Mouse (Mus musculus) heart, embryonic 12.5 days (tissue): ENCODE results near the gene Ikbke. TPM values are rescaled to one million over a fixed set of nuclear protein-coding genes. Genes with fewer than 3 reads are reported as not detected.

Experiments used
- ATAC-seq: fragments of 200-750 bp; cut with Nextera tagmentation; 2 replicates; pipeline ENCODE4 v1.8.0; 2017; ENCODE audit warnings: moderate TSS enrichment, moderate library complexity; ENCODE audit not compliant: insufficient number of reproducible peaks, low FRiP score
- H3K27ac ChIP-seq: fragments of 300-500 bp; sonication (generic); 2 replicates; pipeline ENCODE4 v1.5.1; 2016; ENCODE audit warnings: mild to moderate bottlenecking, moderate library complexity; ENCODE audit not compliant: poor library complexity, severe bottlenecking
- H3K27me3 ChIP-seq: fragments of 300-500 bp; sonication (generic); replicated peaks from 2 replicates; pipeline ENCODE4 v1.6.1; 2016; ENCODE audit warnings: mild to moderate bottlenecking, moderate library complexity
- H3K36me3 ChIP-seq: fragments of 300-500 bp; sonication (generic); 2 replicates; pipeline ENCODE4 v1.6.1; 2016; ENCODE audit warnings: mild to moderate bottlenecking, moderate library complexity
- H3K4me1 ChIP-seq: fragments of 300-500 bp; sonication (generic); replicated peaks from 2 replicates; pipeline ENCODE4 v1.6.1; 2016; ENCODE audit warnings: mild to moderate bottlenecking
- H3K4me2 ChIP-seq: fragments of 300-500 bp; sonication (generic); 2 replicates; pipeline ENCODE4 v1.6.1; 2016; ENCODE audit warnings: mild to moderate bottlenecking, moderate library complexity
- H3K4me3 ChIP-seq: fragments of 300-500 bp; sonication (generic); 2 replicates; pipeline ENCODE4 v1.5.1; 2016; ENCODE audit warnings: mild to moderate bottlenecking
- H3K9ac ChIP-seq: fragments of 300-500 bp; sonication (generic); 2 replicates; pipeline ENCODE4 v1.6.1; 2016; ENCODE audit warnings: mild to moderate bottlenecking, moderate library complexity
- H3K9me3 ChIP-seq: fragments of 300-500 bp; sonication (generic); replicated peaks from 2 replicates; pipeline ENCODE4 v1.6.1; 2016; ENCODE audit warnings: mild to moderate bottlenecking, moderate library complexity
- WGBS: fragments of 180-500 bp; shearing (Covaris S2); methylation state at CpG from one replicate; pipeline ENCODE4 v1.1.7; 2016; 5-methylcytosine and 5-hydroxymethylcytosine counted together
- polyA plus RNA-seq: library from polyadenylated mRNA; unstranded; fragments of >200 nt; fragmentation: Nextera tagmentation; extraction: Ambion mirVana; gene quantifications from 2 replicates; pipeline ENCODE4 v1.2.1, GENCODE M21; 2016

Gene Ikbke
- polyA plus RNA-seq, 1 experiment from 2014 or later: 3.4 TPM

- Histone ChIP-seq H3K4me3 (no peak overlapping the region), H3K4me1 (peaks cover 60% of the 10 kb centered on the region), H3K27me3 (peaks cover 10% of the 10 kb centered on the region; the same call in 1 of the 2 replicates), H3K4me2 (no peak overlapping the region), H3K36me3 (no peaks in the 10 kb centered on the region), H3K27ac (no peak overlapping the region), H3K9ac (no peak overlapping the region), H3K9me3 (no peaks in the 10 kb centered on the region)
- peak; percentile 64; the same call in 1 of the 2 replicates for ATAC-seq
- 58% methylated on average over 8 of the region's 8 CpGs for whole genome bisulfite sequencing
Observed at GRCm38 (mm10) chr1:131238931-131239381, 40.5 kb downstream of the Ikbke start.

DNA sequence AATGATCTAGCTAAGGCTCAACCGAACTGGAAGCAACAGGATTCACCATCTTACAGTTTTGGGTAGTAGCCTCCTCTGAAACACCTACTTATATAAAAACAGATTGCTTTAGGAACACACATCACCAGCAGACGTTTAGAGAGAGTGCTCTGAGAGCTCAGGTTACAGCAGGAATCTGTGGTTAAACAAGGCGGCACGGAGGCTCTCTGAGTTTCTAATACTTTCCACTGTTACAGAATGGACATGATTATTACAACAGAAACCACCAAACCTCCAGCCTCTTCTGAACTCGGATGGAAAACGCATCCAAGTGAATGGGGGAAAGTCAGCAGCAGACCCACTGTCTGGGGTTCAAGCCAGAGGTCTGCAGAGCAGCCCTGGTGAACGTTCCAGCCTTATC is 43.3 kb downstream of the Ikbke start:
- Histone ChIP-seq H3K27ac (no peak overlapping the region), H3K9ac (no peak overlapping the region), H3K9me3 (no peaks in the 10 kb centered on the region), H3K27me3 (no peaks in the 10 kb centered on the region), H3K4me1 (peaks cover 69% of the 10 kb centered on the region), H3K36me3 (no peaks in the 10 kb centered on the region), H3K4me3 (no peak overlapping the region), H3K4me2 (no peak overlapping the region)
- no peak for ATAC-seq
- WGBS: 41% methylated on average over 7 of the region's 7 CpGs

DNA sequence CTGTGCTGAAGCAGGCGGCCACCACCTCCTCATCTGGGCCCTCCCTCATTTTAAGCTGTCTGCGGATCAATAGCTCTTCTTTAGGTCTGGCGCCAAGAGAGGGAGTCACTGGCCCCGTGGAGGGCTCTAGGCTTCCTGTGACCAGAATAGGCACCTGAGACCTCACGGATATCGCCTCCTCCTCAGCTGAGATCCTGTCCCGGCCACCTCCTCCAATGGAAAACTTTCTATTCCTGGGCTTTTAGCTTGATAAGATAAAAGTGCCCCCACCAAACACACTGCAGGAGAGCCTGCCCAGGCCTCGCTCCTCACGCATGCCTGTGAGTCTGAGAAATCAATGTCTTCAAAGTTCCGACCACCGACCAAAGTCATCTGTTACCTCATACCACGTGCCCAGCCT is 45.9 kb downstream of the Ikbke start:
- Histone ChIP-seq H3K9me3 (no peaks in the 10 kb centered on the region), H3K36me3 (no peaks in the 10 kb centered on the region), H3K9ac (peak overlapping the region; percentile 70), H3K4me3 (peak overlapping the region; percentile 42), H3K4me2 (peak overlapping the region; percentile 68), H3K4me1 (peaks cover 72% of the 10 kb centered on the region), H3K27ac (peak overlapping the region; percentile 89), H3K27me3 (no peaks in the 10 kb centered on the region)
- peak; percentile 56 for ATAC-seq
- WGBS: 9% methylated on average over 12 of the region's 12 CpGs

- Histone ChIP-seq H3K27ac (peak overlapping the region; percentile 77), H3K9ac (peak overlapping the region; percentile 11; the same call in 1 of the 2 replicates), H3K36me3 (0 out of 2 replicates have a peak, but pooled peaks cover 4% of the 10 kb centered on the region), H3K4me3 (peak overlapping the region; percentile 13; the same call in 1 of the 2 replicates), H3K27me3 (no peaks in the 10 kb centered on the region), H3K4me1 (peaks cover 54% of the 10 kb centered on the region), H3K9me3 (no peaks in the 10 kb centered on the region), H3K4me2 (peak overlapping the region; percentile 57)
- no peak for ATAC-seq
- 40% methylated on average over 5 of the region's 5 CpGs for WGBS
Observed at GRCm38 (mm10) chr1:131228659-131229058, 50.7 kb downstream of the Ikbke start.

DNA sequence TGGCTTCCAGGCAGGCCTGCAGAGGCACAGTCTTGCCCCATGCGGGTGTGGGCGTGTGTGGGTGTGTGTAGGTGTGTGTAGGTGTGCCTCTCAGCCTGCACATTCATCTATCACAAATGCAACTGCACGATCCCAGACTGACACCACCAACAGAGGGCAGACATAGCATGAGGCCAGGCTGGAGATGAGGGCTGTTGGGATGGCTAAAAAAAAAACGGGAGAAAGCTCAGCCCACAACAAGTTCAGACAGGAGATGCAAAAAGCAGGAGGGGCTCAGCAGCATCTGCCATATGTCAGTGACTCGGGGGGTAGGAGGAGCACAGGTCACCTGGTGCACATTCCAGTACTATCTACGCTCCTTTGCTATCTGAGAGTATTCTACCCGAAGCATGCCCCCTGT is 51.2 kb downstream of the Ikbke start:
- Histone ChIP-seq H3K9ac (peak overlapping the region; percentile 11; the same call in 1 of the 2 replicates), H3K36me3 (0 out of 2 replicates have a peak, but pooled peaks cover 4% of the 10 kb centered on the region), H3K9me3 (no peaks in the 10 kb centered on the region), H3K27ac (peak overlapping the region; percentile 77), H3K27me3 (no peaks in the 10 kb centered on the region), H3K4me1 (peaks cover 50% of the 10 kb centered on the region), H3K4me3 (peak overlapping the region; percentile 13; the same call in 1 of the 2 replicates), H3K4me2 (peak overlapping the region; percentile 57)
- ATAC-seq: peak; percentile 62; the same call in 1 of the 2 replicates
- 29% methylated on average over 7 of the region's 7 CpGs for WGBS

- H3K9ac ChIP-seq: no peak overlapping the region
- no peak for ATAC-seq
- H3K4me2 ChIP-seq: no peak overlapping the region
- H3K9me3 ChIP-seq: no peaks in the 10 kb centered on the region
- no peak overlapping the region for H3K4me3 ChIP-seq
- 72% methylated on average over 12 of the region's 12 CpGs for WGBS
- peaks cover 25% of the 10 kb centered on the region for H3K4me1 ChIP-seq
- H3K27me3 ChIP-seq: no peaks in the 10 kb centered on the region
- no peak overlapping the region for H3K27ac ChIP-seq
- H3K36me3 ChIP-seq: 0 out of 2 replicates have a peak, but pooled peaks cover 4% of the 10 kb centered on the region
Observed at GRCm38 (mm10) chr1:131224848-131225471, 54.4 kb downstream of the Ikbke start.

- no peak overlapping the region for H3K27ac ChIP-seq
Observed at GRCm38 (mm10) chr1:131223345-131223744, 56.1 kb downstream of the Ikbke start.

GRCm38 (mm10) chr1:131221822-131222590 is 57.4 kb downstream of the Ikbke start:
- H3K27ac ChIP-seq: no peak overlapping the region
- whole genome bisulfite sequencing: 75% methylated on average over 13 of the region's 13 CpGs
- no peaks in the 10 kb centered on the region for H3K27me3 ChIP-seq
- no peak for ATAC-seq
- H3K4me2 ChIP-seq: no peak overlapping the region
- H3K4me1 ChIP-seq: no peaks in the 10 kb centered on the region
- H3K9me3 ChIP-seq: no peaks in the 10 kb centered on the region
- H3K36me3 ChIP-seq: peaks cover 11% of the 10 kb centered on the region; the same call in 1 of the 2 replicates
- H3K9ac ChIP-seq: no peak overlapping the region
- H3K4me3 ChIP-seq: no peak overlapping the region

More at GRCm38 (mm10) chr1:131223345-131223744, 56.1 kb downstream of the Ikbke start:
- Histone ChIP-seq H3K36me3 (0 out of 2 replicates have a peak, but pooled peaks cover 4% of the 10 kb centered on the region), H3K4me1 (peaks cover 11% of the 10 kb centered on the region), H3K27me3 (no peaks in the 10 kb centered on the region), H3K4me3 (no peak overlapping the region), H3K9me3 (no peaks in the 10 kb centered on the region), H3K4me2 (no peak overlapping the region), H3K9ac (no peak overlapping the region)
- 85% methylated on average over 2 of the region's 2 CpGs for WGBS
- ATAC-seq: no peak

GRCm38 (mm10) chr1:131218933-131219332 is 60.5 kb downstream of the Ikbke start:
- WGBS: 81% methylated on average over 11 of the region's 11 CpGs
- Histone ChIP-seq H3K4me1 (peaks cover 7% of the 10 kb centered on the region), H3K4me3 (no peak overlapping the region), H3K4me2 (no peak overlapping the region), H3K9me3 (no peaks in the 10 kb centered on the region), H3K9ac (no peak overlapping the region), H3K27ac (no peak overlapping the region), H3K36me3 (peaks cover 9% of the 10 kb centered on the region; the same call in 1 of the 2 replicates), H3K27me3 (no peaks in the 10 kb centered on the region)
- no peak for ATAC-seq

DNA sequence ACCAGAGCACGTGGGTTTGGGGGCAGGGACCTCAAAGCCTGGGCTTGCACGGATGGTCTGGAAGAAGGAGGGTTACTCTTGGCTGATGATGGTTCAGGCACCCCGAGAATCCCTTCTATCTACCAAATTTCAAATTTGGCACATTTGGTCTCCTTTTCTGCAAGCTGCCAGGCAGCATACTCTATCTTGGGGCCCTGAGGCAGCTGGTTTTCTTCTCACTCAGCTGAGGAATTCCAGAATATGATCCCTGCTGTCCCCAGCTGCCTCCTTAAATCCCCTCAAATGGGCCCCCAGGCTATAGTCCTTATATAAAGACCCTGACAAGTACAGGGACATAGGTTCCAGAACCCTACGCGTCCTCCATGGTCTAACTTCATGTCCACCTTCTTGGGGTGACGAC is 66.0 kb downstream of the Ikbke start:
- Histone ChIP-seq H3K9ac (no peak overlapping the region), H3K4me3 (no peak overlapping the region), H3K27me3 (no peaks in the 10 kb centered on the region), H3K4me1 (peaks cover 19% of the 10 kb centered on the region), H3K27ac (no peak overlapping the region), H3K36me3 (peaks cover 24% of the 10 kb centered on the region), H3K4me2 (no peak overlapping the region), H3K9me3 (no peaks in the 10 kb centered on the region)
- ATAC-seq: no peak
- WGBS: 63% methylated on average over 6 of the region's 6 CpGs

GRCm38 (mm10) chr1:131212956-131213355 is 66.5 kb downstream of the Ikbke start:
- no peaks in the 10 kb centered on the region for H3K27me3 ChIP-seq
- H3K36me3 ChIP-seq: peaks cover 23% of the 10 kb centered on the region
- H3K9me3 ChIP-seq: no peaks in the 10 kb centered on the region
- ATAC-seq: no peak
- no peak overlapping the region for H3K4me2 ChIP-seq
- no peak overlapping the region for H3K27ac ChIP-seq
- no peak overlapping the region for H3K4me3 ChIP-seq
- no peak overlapping the region for H3K9ac ChIP-seq
- H3K4me1 ChIP-seq: peaks cover 19% of the 10 kb centered on the region
- WGBS: 37% methylated on average over 5 of the region's 5 CpGs
